Mouse (Mus musculus) layer of hippocampus, postnatal 10 days (tissue): Measurements from ENCODE around the gene Tnfsf8. TPM values are rescaled to one million over a fixed set of nuclear protein-coding genes. Genes with fewer than 3 reads are reported as not detected.

Experiments
- DNase-seq, 2 experiments: peaks; one replicate each; pipeline ENCODE4 v3.0.0; 2021; ENCODE audit warnings: low spot score in 2 of 2
- total RNA-seq, 2 experiments: library from RNA; stranded (reverse); gene quantifications; 2 replicates each; pipeline ENCODE4 v1.2.3; 2021

Tnfsf8 gene
- total RNA-seq, 2 experiments from 2014 or later: not detected

DNA sequence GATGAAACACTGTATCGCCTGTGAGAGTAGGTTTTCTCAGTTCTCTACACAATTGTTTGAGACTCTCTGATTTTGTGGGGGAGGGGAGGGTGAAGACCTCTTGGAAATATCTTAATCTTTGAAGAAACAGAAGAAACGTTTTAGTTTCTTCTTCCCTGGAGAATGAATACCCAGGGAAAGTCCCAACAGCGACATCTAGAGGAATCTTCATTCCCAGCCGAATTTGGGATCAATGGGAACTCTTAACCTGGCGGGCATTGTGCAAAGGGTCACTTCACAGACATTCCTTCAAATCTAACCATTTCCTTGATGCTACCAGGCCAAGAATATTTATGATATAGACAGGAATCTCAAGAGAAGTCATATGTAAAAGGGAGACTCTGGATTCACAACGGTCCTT, 17.2 kb downstream of the Tnfsf8 start:
- DNase-seq: peak; percentile 22 to 34

GRCm38 (mm10) chr4:63842278-63842677, 18.9 kb downstream of the Tnfsf8 start:
- no peak for DNase-seq

- peak; percentile 16 to 47 for DNase-seq
Observed at GRCm38 (mm10) chr4:63840457-63840856, 20.7 kb downstream of the Tnfsf8 start.

DNA sequence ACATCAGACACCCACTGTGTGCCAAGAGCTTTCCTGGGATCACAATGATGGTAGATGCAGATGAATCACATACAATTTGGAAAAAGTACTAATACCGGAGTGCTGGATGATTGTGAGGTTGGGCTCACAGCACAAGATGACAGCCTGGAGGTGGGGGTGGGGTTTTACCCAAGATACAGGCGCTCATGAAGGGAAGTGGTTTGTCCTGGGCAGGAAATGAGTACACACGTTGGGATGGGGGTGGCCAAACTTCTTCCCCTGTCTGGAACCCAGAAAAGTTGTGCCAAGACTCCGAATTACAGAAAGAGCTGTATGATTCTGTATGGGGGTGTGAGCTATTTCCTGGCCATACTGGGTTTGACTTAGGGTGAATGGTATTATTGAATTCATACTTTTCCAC, 38.0 kb downstream of the Tnfsf8 start:
- no peak for DNase-seq

GRCm38 (mm10) chr4:63817505-63817904, 43.6 kb downstream of the Tnfsf8 start:
- no peak for DNase-seq

DNA sequence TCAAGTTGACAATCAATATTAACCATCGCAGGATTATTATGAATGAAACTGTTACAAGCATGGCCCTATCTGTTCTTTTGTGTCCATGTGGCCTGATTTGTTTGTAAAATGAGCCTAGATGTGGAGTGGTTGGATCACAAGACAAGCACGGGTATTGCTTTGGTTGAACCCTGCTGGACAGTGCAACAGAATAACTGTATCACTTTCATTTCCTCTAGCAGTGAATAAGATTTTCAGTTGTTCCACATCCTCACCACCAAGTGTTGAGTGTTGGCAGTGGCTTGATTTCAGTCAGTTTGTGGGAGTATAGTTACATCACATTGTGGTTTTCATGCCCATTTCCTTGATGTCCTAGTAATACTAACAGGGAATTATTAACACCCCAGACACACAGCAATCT, 45.5 kb downstream of the Tnfsf8 start:
- no peak for DNase-seq

GRCm38 (mm10) chr4:63798083-63798482, 63.1 kb downstream of the Tnfsf8 start:
- no peak for DNase-seq

DNA sequence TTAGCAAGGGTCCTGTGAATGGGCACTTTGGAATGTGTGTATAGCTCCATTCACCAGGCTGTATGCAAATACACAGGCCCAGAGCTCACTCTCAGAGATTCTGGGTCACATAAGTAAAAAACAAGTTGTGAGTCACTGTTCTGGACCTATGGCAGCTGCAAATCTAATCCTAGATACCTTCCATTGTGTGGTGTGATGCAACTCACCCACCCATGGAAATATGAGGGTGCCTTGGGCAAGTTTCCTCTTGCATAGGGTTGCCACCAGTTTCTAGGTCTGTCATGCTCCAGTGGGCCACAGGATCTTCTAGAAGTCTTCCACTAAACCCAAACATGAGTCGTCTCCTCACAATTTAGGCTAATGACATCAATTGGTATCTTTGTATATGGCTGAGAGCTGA, 64.6 kb downstream of the Tnfsf8 start:
- DNase-seq: no peak

DNA sequence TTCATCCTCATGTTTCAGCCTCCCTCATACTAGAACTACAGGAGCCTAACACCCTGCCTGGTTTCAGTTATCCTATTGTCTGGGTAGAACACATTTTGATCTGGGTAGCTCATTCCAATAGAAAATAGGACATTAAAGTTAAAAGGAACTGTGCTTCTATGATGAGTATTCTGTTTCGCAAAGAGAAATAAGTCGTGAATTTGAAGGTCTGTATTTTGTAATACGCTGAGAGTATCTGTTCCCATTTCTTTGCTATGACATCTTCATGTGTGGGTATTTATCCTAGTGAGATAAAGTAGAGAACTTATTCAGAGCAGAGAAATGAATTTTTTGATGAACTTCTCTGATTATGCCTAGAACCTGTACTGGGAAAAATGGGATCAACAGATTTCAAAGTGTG, 68.8 kb downstream of the Tnfsf8 start:
- no peak for DNase-seq

GRCm38 (mm10) chr4:63785466-63785865, 75.7 kb downstream of the Tnfsf8 start:
- no peak for DNase-seq

- DNase-seq: no peak
Observed at GRCm38 (mm10) chr4:63783826-63784225, 77.3 kb downstream of the Tnfsf8 start.

- DNase-seq: no peak
Observed at GRCm38 (mm10) chr4:63782970-63783613, 78.1 kb downstream of the Tnfsf8 start.

Other genes with a start within 250 kb of the Tnfsf8 start
- gene Tex48, start 238.9 kb downstream of the Tnfsf8 start, total RNA-seq: not detected
- not detected for gene Gm11214, start 198.0 kb downstream of the Tnfsf8 start, total RNA-seq
- not detected for gene Tnfsf15, start 116.2 kb downstream of the Tnfsf8 start, total RNA-seq
- gene Tnc, start 185.7 kb upstream of the Tnfsf8 start, total RNA-seq: 10 to 100 TPM; 51.9 to 57.6 TPM